Mouse (Mus musculus): ENCODE measurements at regions not wholly inside any gene's neighbourhood (a gene's known extent, or its start where the extent isn't known, plus 50 kb on each side); places are given as distances from the start of the nearest gene placed in this dataset.

GRCm38 (mm10) chr8:15270290-15270689 lies 224.4 kb upstream of the BB014433 start:
- peak; percentile 88 to 94 for DNase-seq

DNA sequence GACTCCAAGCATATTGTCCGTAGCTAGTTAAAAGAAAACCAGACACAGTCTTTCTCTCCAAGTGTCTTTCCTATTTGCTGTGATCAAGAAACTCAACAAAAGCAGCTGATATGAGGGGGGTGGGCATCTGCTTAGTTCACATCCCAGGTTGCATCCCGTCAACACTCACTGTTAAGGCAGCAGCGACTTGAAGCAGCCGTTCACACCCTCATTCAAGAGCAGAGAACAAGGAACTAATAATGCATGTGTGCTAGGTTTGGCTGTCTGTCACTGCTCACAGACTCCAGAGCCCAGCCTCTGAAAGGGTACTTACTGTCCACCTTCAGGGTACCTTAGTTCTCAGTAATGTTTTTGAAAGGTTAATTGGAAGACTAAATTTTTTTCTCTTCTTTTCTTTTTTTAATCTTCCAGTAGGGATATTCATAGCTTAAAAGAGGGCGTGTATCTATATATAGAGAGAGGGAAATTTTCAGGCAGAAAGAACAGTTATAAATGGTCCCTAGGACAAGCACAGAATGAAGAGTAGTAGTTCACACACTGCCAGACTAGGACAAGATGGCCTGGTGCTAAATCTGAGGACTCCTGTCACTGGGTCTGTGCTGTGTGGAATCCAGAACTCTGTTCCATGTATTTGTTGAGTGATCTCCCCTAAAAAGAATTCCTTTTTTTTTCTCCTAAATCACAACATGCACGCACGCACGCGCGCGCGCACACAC lies 199.1 kb upstream of the BB014433 start:
- DNase-seq: no peak

- DNase-seq: no peak
Observed at GRCm38 (mm10) chr8:15235410-15235809, 189.5 kb upstream of the BB014433 start.

DNA sequence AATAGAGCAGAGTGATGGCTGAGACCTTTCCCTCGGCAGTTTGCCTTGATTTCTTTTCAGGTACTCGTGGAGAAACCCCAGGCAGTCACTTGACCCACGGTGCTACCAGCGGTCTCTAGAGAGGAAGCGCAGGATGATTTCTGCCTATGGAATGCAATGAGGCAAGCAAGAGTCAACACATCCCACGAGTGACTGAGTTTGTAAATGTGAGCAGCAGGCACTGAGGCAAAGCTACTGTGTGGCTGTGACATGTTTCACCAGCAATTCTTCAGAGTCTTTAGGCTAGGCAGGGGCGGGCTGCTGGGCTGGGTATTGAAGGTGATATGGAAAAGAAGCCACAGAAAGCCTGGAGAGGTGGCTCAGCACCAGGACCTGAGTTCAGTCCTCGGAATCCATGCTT lies 187.4 kb upstream of the BB014433 start:
- no peak for DNase-seq

DNA sequence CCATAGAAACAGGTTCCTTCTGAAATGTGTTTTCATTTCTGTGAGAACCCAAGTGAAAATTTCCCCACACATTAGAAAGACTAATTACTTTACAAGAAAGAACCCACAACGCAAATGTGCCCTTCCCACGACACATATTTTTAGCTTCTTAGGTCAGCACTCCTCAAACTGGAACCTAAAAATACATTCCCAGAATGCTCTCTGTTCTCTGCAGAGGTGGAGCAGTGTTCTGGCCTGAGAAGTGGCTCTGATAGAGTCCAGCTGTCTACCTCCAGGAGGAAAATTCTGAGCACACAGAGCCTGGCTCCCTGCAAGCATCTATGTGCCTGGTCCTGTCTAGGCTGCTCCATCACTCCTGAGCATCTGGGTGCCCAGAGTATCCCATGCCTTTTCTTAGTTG lies 184.3 kb upstream of the BB014433 start:
- DNase-seq: no peak

- DNase-seq: peak; percentile 79 to 88
Observed at GRCm38 (mm10) chr8:15221211-15221912, 175.5 kb upstream of the BB014433 start.

DNA sequence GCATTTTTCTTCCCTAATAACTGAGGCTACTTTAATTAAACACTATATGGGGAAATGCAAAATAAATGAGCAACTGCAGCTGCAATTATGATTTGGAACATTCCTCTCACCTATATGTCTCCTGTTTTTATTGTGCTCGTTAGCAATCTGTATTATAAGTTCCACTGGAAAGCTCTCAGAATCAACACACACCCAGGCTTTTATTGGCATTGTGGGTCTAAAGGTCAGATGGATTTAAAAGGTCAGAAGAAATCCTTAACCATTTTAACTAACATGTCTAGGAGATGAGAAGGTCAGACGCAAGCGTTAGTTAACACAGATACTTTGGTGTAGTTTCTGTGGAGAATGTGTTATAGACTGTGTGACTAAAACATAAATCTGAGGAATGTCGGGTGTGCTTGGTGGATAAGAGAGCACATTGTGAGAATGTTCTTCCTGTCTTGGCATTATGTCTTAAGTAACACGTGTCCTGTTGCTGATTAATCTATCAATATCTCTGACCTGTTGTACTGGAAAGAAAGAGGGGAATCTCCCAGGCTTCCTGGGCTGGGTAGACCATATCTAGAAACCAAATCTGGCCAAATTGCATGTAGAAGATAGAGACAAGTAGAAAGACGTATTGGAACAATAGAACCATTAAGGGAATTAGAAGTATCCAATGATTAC lies 164.1 kb upstream of the BB014433 start:
- DNase-seq: no peak

GRCm38 (mm10) chr8:15201556-15201955 lies 155.7 kb upstream of the BB014433 start:
- peak; percentile 54 to 72 for DNase-seq

DNA sequence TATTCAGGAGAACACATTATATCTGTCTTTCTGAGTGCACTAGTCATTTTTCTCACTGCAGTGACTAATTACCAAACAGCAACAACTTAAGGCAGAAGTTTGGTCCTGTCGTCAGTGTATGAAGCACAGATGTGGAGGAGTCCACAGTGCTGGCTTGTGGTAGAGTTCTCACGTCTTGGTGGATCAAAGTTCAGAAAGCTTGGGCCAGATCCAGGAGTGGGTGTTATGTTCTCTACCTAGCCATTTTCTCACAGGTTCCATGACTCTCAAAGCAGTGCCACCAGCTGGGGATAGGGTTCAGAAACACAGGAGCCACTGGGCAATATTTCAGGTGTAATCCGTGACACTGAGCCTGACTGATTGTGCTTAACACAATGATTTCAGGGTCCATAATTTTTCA lies 144.8 kb upstream of the BB014433 start:
- no peak for DNase-seq

DNA sequence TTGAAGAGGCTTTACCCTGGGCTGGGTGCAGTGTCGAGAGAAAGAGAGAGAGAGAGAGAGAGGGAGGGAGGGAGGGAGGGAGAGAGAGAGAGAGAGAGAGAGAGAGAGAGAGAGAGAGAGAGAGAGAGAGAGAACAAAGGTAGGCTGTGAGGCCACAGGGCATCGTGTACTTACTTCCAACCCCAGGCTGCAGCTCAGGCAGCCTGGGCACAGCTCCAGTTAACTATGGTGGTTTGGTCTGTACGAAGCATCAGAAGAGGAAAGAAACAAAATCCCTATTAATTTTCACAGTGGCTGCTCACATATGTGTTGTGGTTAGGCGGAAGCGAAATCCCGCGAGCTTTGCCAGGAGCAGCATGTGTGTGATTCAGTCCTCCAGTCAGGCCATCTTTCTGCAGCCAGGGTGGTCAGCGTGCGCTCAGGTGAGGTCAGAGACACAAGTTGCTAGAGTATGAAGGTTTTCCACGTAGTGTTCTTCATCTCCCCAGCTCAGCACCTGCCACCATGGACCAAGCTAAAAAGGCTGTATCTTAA lies 143.3 kb upstream of the BB014433 start:
- peak; percentile 27 to 36 for DNase-seq
